Mouse (Mus musculus): ENCODE measurements around the gene Kcne1.

Kcne1 gene

DNA sequence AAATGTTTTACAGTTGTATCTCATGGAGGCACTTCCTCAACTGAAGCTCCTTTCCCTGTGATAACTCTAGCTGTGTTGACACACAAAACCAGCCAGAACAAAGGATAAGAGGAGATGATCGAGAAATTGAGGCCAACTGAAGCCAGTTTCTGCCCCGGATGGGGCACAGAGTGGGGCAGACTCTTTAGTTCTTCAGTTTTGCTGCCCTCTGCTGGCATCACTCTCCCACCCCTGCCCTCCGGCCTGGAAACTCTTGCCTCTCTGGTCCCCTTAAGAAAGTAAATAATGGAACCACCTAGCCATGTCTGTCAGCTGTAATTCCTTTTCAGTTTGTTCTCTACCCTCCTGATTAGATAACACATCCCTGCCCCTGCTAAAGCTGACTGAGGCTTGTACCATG is 51.3 kb downstream of the Kcne1 start:
- no peak for DNase-seq (ENCODE audit: low read depth)

DNA sequence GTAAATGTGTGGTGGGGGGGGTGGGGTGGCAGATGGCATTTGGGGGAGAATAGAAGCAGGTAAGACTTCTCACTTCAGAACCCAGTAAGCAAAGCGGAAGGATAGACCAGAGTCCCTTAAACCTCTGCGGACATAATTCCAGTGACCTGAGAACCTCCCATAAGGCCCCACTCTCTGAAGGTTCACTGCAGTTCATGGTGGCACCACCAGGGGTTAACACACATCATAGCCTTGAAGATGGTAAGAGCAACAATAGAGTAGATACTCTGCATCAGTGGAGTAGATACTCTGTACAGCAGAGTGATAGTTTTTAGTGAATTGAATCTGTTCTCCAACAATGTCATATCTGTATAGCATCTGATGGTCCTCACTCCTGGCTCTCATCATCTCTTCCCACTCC is 53.7 kb downstream of the Kcne1 start:
- peak; percentile 41 for DNase-seq (ENCODE audit: low read depth)

DNA sequence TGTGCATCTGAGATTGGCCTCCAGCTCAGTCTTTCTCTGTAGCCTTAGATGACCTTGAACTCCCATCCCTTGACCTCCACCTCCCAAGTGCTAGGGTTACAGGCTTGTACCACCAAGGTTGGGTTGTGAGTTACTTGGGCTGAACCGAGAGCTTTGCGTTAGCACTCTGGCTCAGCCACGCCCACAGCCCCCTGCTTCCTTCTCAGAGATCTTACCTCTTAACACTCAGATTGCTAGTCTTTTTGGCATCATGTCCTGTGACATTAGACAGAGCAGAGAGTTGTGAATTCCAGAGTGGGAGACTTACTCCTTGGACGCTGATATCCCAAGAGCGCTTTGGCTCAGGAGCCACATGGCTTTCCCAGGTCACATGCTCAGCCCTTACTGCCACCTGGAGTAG is 56.8 kb downstream of the Kcne1 start:
- DNase-seq (ENCODE audit: low read depth): no peak

DNA sequence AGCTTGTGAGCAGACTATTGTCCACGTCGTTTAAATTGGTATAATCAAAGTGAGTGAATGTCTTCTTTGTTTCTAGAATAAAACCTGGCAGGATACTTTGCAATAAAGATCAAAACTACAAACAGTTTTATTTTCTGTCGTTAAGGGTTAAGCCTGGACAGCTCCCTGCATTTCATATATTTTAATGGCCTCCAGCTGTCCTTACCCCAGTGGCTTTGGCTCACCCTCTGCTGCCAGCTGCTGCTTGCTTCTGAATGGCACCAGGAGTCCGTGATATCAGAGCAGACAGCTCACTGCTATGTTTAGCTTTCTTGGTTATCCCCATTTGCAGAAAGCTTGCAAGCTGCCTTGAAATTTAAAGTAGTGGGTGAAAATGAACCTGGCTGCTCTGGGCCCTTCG is 57.3 kb downstream of the Kcne1 start:
- DNase-seq (ENCODE audit: low read depth): peak; percentile 45

DNA sequence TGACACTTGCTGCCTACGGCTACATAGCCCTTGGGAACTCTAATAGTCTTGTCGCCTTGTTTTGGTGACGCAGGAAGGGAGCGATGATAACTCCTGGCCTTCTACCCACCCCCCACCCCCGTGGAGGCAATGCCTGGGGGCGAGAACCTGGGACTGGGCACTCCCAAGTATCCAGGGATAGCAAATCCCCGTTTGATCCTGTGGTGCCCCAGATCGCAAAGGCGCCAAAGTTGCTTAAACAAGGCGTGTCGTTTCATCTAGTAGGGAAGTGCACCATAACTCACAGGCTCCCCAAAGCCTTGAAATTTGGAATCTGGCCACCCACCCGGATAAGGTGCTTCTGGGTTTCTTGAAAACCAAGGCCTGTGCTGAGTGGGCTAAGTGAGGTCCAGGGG is 57.9 kb downstream of the Kcne1 start:
- DNase-seq (ENCODE audit: low read depth): no peak

DNA sequence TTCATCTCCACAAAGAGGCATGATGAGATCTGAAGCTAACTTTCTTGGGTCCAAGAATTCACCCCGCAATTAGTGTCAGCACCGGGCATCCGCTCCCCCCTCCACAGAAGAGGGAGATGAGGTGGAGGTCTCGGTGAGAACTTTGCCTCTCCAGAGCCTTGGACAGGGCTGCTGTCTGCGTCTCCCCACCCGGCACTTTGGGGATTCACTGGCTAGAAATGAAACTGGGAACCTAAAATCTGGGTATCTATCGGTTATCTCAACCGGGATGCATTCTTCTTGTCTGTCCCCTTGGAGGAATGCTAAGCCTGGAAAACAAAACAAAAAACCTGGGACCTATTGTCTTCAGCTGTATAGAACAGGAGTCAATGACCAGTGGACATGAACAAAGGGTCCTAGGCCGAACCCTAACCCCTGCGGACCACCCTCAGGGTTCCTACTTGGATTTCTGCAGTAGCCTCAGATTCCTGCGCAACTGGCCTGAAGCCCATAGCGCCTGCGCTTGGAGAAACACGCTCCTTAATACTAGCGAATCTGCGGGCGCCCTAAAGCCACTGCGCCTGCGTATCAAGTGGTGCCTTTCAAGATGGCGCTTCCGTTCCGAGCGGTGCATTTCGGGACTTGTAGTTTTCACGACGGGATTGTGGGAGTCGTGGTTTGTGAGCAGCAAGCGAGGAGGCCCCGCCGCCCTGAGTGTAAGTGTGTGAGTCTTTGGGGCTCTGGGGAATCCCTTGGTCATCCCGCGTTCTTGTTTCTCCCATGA is 58.4 kb downstream of the Kcne1 start, which contains the start of gene Smim11:
Gene Smim11 (plus strand): TSS at position 638 of the 763 bp plus-strand sequence.
- peak; percentile 98 for DNase-seq (ENCODE audit: low read depth)
